Mouse (Mus musculus) common myeloid progenitor, adult 5-6 weeks (primary cell): ENCODE results near the gene Dapk3. TPM values are rescaled to one million over a fixed set of nuclear protein-coding genes. Genes with fewer than 3 reads are reported as not detected.
A peak's percentile ranks its signal among the peaks of the same experiment; 100 is the strongest.

Experiments
- ATAC-seq: replicated peaks from 2 replicates; pipeline ENCODE4 v1.8.0; 2016; ENCODE audit warnings: low read depth, mild to moderate bottlenecking, moderate TSS enrichment, inconsistent platforms; ENCODE audit not compliant: poor library complexity, severe bottlenecking
- total RNA-seq: library from RNA; stranded (forward); fragments of 200-1000, 187-1606 nt; gene quantifications from 2 replicates; pipeline ENCODE4 v1.2.3, GENCODE M21; 2017

The Dapk3 gene
- total RNA-seq, 1 experiment from 2014 or later, result 29.8 TPM

- peak; percentile 85 for ATAC-seq
Observed at GRCm38 (mm10) chr10:81232580-81233225, 49.9 kb downstream of the Dapk3 start, which contains the start of gene Zfr2. TSS of gene Zfr2 (plus strand) at chr10:81233155.

- ATAC-seq, result no peak
Observed at GRCm38 (mm10) chr10:81233226-81233585, 50.4 kb downstream of the Dapk3 start.

GRCm38 (mm10) chr10:81234206-81234605, 51.4 kb downstream of the Dapk3 start:
- no peak for ATAC-seq

- ATAC-seq, result no peak
Observed at GRCm38 (mm10) chr10:81236471-81237268, 53.9 kb downstream of the Dapk3 start.

DNA sequence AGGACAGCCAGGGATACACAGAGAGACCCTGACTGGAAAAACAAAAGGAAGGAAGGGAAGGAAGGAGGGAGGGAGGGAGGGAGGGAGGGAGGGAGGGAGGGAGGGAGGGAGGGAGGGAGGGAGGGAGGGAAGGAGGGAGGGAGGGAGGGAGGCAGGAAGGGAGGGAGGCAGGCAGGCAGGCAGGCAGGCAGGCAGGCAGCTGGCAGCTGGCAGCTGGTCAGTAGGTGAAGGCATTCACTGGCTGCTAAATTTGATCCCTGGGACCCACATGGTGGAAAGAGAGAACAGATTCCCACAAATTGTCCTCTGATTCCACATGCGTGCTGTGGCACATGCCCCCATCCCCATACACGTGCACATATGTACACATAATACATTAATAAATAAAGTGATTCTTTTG, 55.8 kb downstream of the Dapk3 start:
- no peak for ATAC-seq

DNA sequence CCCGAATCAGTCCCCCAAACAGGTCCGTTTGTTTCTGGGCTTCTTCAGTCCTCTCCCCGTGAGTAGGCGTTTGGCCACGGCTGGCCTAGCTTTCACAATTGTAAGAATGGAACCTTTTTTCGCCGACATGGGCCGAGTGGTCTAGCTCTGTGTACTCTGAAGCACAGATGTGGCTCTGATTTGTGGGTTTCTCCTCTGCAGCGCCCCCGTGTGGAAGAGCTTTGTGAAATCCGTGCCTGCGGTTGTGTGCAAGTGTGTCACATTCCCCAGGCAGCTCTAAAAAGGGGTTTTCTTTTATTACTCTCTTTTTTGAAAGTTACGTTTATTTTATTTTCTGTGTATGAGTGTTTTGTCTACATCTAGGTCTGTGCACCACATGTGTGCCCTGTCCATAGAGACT, 58.1 kb downstream of the Dapk3 start:
- peak; percentile 46 for ATAC-seq

DNA sequence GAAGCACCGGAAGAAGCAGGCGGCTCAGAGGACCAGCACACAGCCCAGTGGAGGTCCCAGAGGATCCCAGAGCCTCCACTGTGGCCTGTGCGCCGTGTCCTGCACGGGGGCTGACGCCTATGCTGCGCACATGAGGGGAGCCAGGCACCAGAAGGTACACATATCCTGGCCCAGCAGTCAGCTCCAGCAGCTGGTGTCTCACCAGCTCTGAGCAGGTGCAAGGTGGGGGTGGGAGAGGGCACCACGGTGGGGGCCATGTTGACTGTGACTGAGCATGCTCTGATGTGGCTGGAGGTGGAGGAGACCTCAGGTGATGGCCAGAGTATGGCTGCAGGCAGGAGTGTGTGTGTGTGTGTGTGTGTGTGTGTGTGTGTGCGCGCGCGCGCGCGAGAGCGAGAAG, 59.2 kb downstream of the Dapk3 start:
- no peak for ATAC-seq

Other genes starting within 250 kb of the Dapk3 start
- 0.18 and 2.2 TPM in 2 replicates for gene Gng7, start 168.1 kb upstream of the Dapk3 start, total RNA-seq
- gene Diras1, start 157.3 kb upstream of the Dapk3 start, total RNA-seq, result not detected in 2 replicates
- gene Slc39a3, start 145.6 kb upstream of the Dapk3 start, total RNA-seq, result 4.1 and 5.5 TPM in 2 replicates
- gene Sgta, start 122.8 kb upstream of the Dapk3 start, total RNA-seq, result 41.4 and 43.1 TPM in 2 replicates
- gene Thop1, start 113.0 kb upstream of the Dapk3 start, total RNA-seq, result 18.6 and 25.9 TPM in 2 replicates
- 0.18 and 0.58 TPM in 2 replicates for gene Creb3l3, start 84.1 kb upstream of the Dapk3 start, total RNA-seq
- gene Map2k2, start 77.1 kb upstream of the Dapk3 start, total RNA-seq, result 56.2 and 61.8 TPM in 2 replicates
- 13.1 and 14.5 TPM in 2 replicates for gene Zbtb7a, start 47.8 kb upstream of the Dapk3 start, total RNA-seq
- gene Pias4, start 15.1 kb upstream of the Dapk3 start, total RNA-seq, result 8.4 and 17.5 TPM in 2 replicates
- 1,623 and 1,948 TPM in 2 replicates for gene Eef2, start 6.4 kb upstream of the Dapk3 start, total RNA-seq
- gene 4930442H23Rik, start 844 bp downstream of the Dapk3 start, total RNA-seq, result not detected in 2 replicates
- not detected in 2 replicates for gene Nmrk2, start 19.0 kb downstream of the Dapk3 start, total RNA-seq
- not detected in 2 replicates for gene Atcay, start 47.8 kb downstream of the Dapk3 start, total RNA-seq
- gene Zfr2, start 50.1 kb downstream of the Dapk3 start, total RNA-seq, result 0.19 TPM in 1 of 2 replicates, not detected in the other
- 19.7 and 20.3 TPM in 2 replicates for gene Matk, start 69.9 kb downstream of the Dapk3 start, total RNA-seq
- gene Mrpl54, start 83.9 kb downstream of the Dapk3 start, total RNA-seq, result 132 and 198 TPM in 2 replicates
- gene Apba3, start 84.0 kb downstream of the Dapk3 start, total RNA-seq, result 12.1 and 14.5 TPM in 2 replicates
- 3.5 and 4.4 TPM in 2 replicates for gene Tjp3, start 108.6 kb downstream of the Dapk3 start, total RNA-seq
- gene Pip5k1c, start 110.0 kb downstream of the Dapk3 start, total RNA-seq, result 24.4 and 36.8 TPM in 2 replicates
- gene Cactin, start 138.1 kb downstream of the Dapk3 start, total RNA-seq, result 27.9 and 35.1 TPM in 2 replicates
- gene Tbxa2r, start 145.7 kb downstream of the Dapk3 start, total RNA-seq, result 3.4 and 4.2 TPM in 2 replicates
- not detected in 2 replicates for gene Gipc3, start 160.3 kb downstream of the Dapk3 start, total RNA-seq
- gene Hmg20b, start 167.5 kb downstream of the Dapk3 start, total RNA-seq, result 33.2 and 35.5 TPM in 2 replicates
- gene Mfsd12, start 174.5 kb downstream of the Dapk3 start, total RNA-seq, result 8.7 and 17.4 TPM in 2 replicates
- gene 4930404N11Rik, start 182.8 kb downstream of the Dapk3 start, total RNA-seq, result 0.23 TPM in 1 of 2 replicates, not detected in the other
- 21.9 and 24.8 TPM in 2 replicates for gene Fzr1, start 195.5 kb downstream of the Dapk3 start, total RNA-seq
- gene Dohh, start 201.4 kb downstream of the Dapk3 start, total RNA-seq, result 34.7 and 50.7 TPM in 2 replicates
- gene Gm48551, start 201.5 kb downstream of the Dapk3 start, total RNA-seq, result 0.19 and 2.4 TPM in 2 replicates
- gene Gm48552, start 206.0 kb downstream of the Dapk3 start, total RNA-seq, result 1.6 TPM in 1 of 2 replicates, not detected in the other
- gene Smim24, start 210.0 kb downstream of the Dapk3 start, total RNA-seq, result 5.0 and 13.2 TPM in 2 replicates